Mouse (Mus musculus) heart, embryonic 12.5 days (tissue): ENCODE measurements around the gene B9d2. TPM values are rescaled to one million over a fixed set of nuclear protein-coding genes. Genes with fewer than 3 reads are reported as not detected.
A peak's percentile ranks its signal among the peaks of the same experiment; 100 is the strongest.
"Not testable (repeated sequence)": the region's sequence is repeated elsewhere in the genome, so short reads cannot be mapped to it uniquely, and the experiment has no call there.

ENCODE experiments used
- ATAC-seq: fragments of 200-750 bp; cut with Nextera tagmentation; 2 replicates; pipeline ENCODE4 v1.8.0; 2017; ENCODE audit warnings: moderate TSS enrichment, moderate library complexity; ENCODE audit not compliant: insufficient number of reproducible peaks, low FRiP score
- H3K27ac ChIP-seq: fragments of 300-500 bp; sonication (generic); 2 replicates; pipeline ENCODE4 v1.5.1; 2016; ENCODE audit warnings: mild to moderate bottlenecking, moderate library complexity; ENCODE audit not compliant: poor library complexity, severe bottlenecking
- H3K27me3 ChIP-seq: fragments of 300-500 bp; sonication (generic); replicated peaks from 2 replicates; pipeline ENCODE4 v1.6.1; 2016; ENCODE audit warnings: mild to moderate bottlenecking, moderate library complexity
- H3K36me3 ChIP-seq: fragments of 300-500 bp; sonication (generic); 2 replicates; pipeline ENCODE4 v1.6.1; 2016; ENCODE audit warnings: mild to moderate bottlenecking, moderate library complexity
- H3K4me1 ChIP-seq: fragments of 300-500 bp; sonication (generic); replicated peaks from 2 replicates; pipeline ENCODE4 v1.6.1; 2016; ENCODE audit warnings: mild to moderate bottlenecking
- H3K4me2 ChIP-seq: fragments of 300-500 bp; sonication (generic); 2 replicates; pipeline ENCODE4 v1.6.1; 2016; ENCODE audit warnings: mild to moderate bottlenecking, moderate library complexity
- H3K4me3 ChIP-seq: fragments of 300-500 bp; sonication (generic); 2 replicates; pipeline ENCODE4 v1.5.1; 2016; ENCODE audit warnings: mild to moderate bottlenecking
- H3K9ac ChIP-seq: fragments of 300-500 bp; sonication (generic); 2 replicates; pipeline ENCODE4 v1.6.1; 2016; ENCODE audit warnings: mild to moderate bottlenecking, moderate library complexity
- H3K9me3 ChIP-seq: fragments of 300-500 bp; sonication (generic); replicated peaks from 2 replicates; pipeline ENCODE4 v1.6.1; 2016; ENCODE audit warnings: mild to moderate bottlenecking, moderate library complexity
- WGBS: fragments of 180-500 bp; shearing (Covaris S2); methylation state at CpG from one replicate; pipeline ENCODE4 v1.1.7; 2016; 5-methylcytosine and 5-hydroxymethylcytosine counted together
- polyA plus RNA-seq: library from polyadenylated mRNA; unstranded; fragments of >200 nt; fragmentation: Nextera tagmentation; extraction: Ambion mirVana; gene quantifications from 2 replicates; pipeline ENCODE4 v1.2.1, GENCODE M21; 2016

Gene B9d2
- polyA plus RNA-seq, 1 experiment from 2014 or later, result 22.8 TPM

- Histone ChIP-seq H3K27me3 (no peaks in the 10 kb centered on the region), H3K4me3 (no peak overlapping the region), H3K36me3 (peaks cover 50% of the 10 kb centered on the region), H3K4me1 (peaks cover 34% of the 10 kb centered on the region), H3K4me2 (no peak overlapping the region), H3K9ac (no peak overlapping the region), H3K27ac (no peak overlapping the region), H3K9me3 (no peaks in the 10 kb centered on the region)
- WGBS, result 93% methylated on average over 22 of the region's 22 CpGs
- ATAC-seq, result no peak
These were observed 35.2 kb downstream of the B9d2 start for GRCm38 (mm10) chr7:25715731-25716271.

DNA sequence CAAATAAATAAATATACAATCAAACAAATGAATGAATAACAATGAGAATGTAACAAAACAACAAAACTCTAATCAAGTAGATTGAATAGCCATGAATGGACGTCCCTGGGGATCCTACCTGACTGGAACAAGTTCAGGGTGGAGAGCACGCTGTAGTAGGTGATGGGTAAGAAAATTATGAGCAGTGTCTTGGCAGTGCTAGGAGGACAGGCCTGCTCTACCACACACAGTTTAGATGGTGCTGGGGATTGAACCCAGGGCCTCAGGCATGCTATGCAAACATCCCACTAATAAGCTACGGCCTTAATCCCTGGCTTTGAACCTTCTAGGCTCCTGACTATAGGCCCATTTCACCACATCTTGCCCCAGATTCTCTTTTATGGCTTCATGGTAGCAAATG lies 36.9 kb downstream of the B9d2 start:
- Histone ChIP-seq H3K4me2 (peak overlapping the region; percentile 93; the same call in 1 of the 2 replicates), H3K4me3 (peak overlapping the region; percentile 61; the same call in 1 of the 2 replicates), H3K4me1 (peaks cover 17% of the 10 kb centered on the region), H3K27ac (no peak overlapping the region), H3K9me3 (no peaks in the 10 kb centered on the region), H3K9ac (no peak overlapping the region), H3K36me3 (peaks cover 61% of the 10 kb centered on the region), H3K27me3 (no peaks in the 10 kb centered on the region)
- whole genome bisulfite sequencing, result 93% methylated on average over 3 of the region's 3 CpGs
- no peak for ATAC-seq

DNA sequence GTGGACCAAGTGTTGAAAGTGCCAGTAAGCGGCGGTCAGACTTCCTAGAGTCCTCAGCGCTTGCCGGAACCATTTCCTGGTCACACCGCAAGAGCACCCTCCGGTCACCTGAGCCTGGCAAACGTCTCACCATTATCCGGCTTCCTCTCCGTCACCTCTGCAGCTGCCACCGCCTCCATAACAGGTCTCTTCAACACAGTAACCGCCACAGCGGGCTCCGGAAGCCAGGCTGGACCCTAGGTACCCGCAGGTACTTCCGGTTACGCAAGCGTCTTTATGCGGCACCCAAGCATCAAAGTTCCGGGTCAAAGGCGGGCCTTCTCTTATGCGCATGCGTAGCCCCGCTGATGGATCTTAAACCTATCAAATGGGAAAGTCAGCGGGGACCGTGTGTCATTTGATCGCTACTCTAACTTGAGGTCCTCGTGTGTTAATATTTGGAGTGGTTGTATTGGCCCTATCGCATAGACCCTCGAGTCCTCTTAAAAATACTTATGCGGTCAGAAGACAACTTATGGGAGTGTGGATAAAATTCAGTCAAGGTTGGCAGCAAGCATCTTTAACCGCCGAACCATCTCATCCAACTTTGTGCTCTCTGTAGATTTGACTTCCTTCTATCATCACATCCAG lies 38.3 kb downstream of the B9d2 start, which contains the start of gene Ccdc97:
Gene Ccdc97 (minus strand): TSS at position 301 of the 630 bp plus-strand sequence.
- Histone ChIP-seq H3K27me3 (no peaks in the 10 kb centered on the region), H3K27ac (peak within 1 kb of the TSS; percentile 58), H3K9ac (peak within 1 kb of the TSS; percentile 80), H3K9me3 (no peaks in the 10 kb centered on the region), H3K4me3 (peak within 1 kb of the TSS; percentile 61), H3K4me1 (peaks cover 14% of the 10 kb centered on the region), H3K4me2 (peak within 1 kb of the TSS; percentile 93), H3K36me3 (peaks cover 61% of the 10 kb centered on the region)
- 3% methylated on average over 32 of the region's 32 CpGs for WGBS
- peak; percentile 83 for ATAC-seq

- H3K27me3 ChIP-seq, result no peaks in the 10 kb centered on the region
- H3K4me3 ChIP-seq, result no peak overlapping the region
- H3K9me3 ChIP-seq, result no peaks in the 10 kb centered on the region
- H3K9ac ChIP-seq, result no peak overlapping the region
- WGBS, result 57% methylated on average over 10 of the region's 10 CpGs
- H3K36me3 ChIP-seq, result peaks cover 61% of the 10 kb centered on the region
- no peak overlapping the region for H3K4me2 ChIP-seq
- H3K4me1 ChIP-seq, result peaks cover 14% of the 10 kb centered on the region
- no peak overlapping the region for H3K27ac ChIP-seq
- 0 out of 2 replicates have a peak, but pooled peaks have one; percentile 20 for ATAC-seq
These were observed 39.4 kb downstream of the B9d2 start for GRCm38 (mm10) chr7:25719761-25720610.

- Histone ChIP-seq H3K9ac (no peak overlapping the region), H3K4me3 (no peak overlapping the region), H3K27me3 (no peaks in the 10 kb centered on the region), H3K9me3 (no peaks in the 10 kb centered on the region), H3K4me2 (no peak overlapping the region), H3K36me3 (peaks cover 61% of the 10 kb centered on the region), H3K4me1 (peaks cover 14% of the 10 kb centered on the region), H3K27ac (no peak overlapping the region)
- ATAC-seq, result no peak
- WGBS, result 88% methylated on average over 5 of the region's 5 CpGs
These were observed 40.2 kb downstream of the B9d2 start for GRCm38 (mm10) chr7:25720760-25721159.

- not testable (repeated sequence) for H3K9ac ChIP-seq, H3K27me3 ChIP-seq, H3K4me3 ChIP-seq, H3K9me3 ChIP-seq, H3K4me2 ChIP-seq, ATAC-seq
- Histone ChIP-seq H3K27ac (peak overlapping the region; percentile 48; the same call in 1 of the 2 replicates), H3K36me3 (peaks cover 64% of the 10 kb centered on the region), H3K4me1 (peaks cover 14% of the 10 kb centered on the region)
These were observed 41.2 kb downstream of the B9d2 start for GRCm38 (mm10) chr7:25721776-25722175.

DNA sequence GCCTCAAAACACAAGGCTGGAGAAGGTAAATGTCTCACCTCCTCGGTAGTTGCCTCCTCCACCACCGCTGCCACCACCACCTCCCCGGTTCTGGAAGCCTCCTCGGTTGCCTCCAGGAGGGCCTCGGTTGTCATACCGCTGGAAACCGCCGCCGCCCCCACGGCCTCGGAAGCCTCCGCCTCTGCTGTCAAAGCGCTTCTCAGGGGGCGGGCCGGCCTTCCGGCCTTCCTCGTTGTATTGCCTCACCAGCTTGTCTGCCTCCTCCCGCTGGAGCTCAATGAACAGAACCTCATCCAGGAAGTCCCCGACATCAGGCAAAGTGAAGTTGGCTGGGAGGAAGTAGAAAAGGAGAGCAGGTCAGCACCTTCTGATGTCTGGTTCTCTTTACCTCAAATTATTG lies 45.3 kb downstream of the B9d2 start:
- no peak overlapping the region for H3K4me2 ChIP-seq
- peaks cover 94% of the 10 kb centered on the region for H3K36me3 ChIP-seq
- no peak overlapping the region for H3K9ac ChIP-seq
- H3K27me3 ChIP-seq, result no peaks in the 10 kb centered on the region
- H3K9me3 ChIP-seq, result no peaks in the 10 kb centered on the region
- no peak overlapping the region for H3K4me3 ChIP-seq
- ATAC-seq, result no peak
- no peaks in the 10 kb centered on the region for H3K4me1 ChIP-seq
- 86% methylated on average over 19 of the region's 19 CpGs for WGBS
- no peak overlapping the region for H3K27ac ChIP-seq

DNA sequence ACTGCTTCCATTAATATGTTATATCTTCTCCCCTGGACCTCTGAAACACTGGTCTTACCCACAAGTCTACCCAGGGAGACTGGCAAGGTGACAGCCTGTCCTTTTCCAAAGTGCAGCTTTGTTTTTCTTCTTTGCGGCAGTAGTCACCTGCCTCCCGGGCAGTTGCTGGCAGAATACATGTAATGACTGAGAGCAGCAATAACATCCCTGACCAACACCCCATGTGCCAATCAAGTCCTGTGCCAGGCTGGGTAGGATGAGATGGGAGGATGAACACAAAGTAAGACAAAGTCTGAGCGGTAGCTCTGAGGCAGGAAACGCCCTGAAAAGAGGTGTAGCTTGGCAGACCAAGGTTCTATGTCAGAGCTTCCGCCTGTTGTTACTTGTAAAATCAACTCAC lies 47.2 kb downstream of the B9d2 start:
- no peaks in the 10 kb centered on the region for H3K27me3 ChIP-seq
- 0 out of 2 replicates have a peak, but pooled peaks cover 6% of the 10 kb centered on the region for H3K4me1 ChIP-seq
- H3K27ac ChIP-seq, result no peak overlapping the region
- no peak overlapping the region for H3K4me3 ChIP-seq
- 94% methylated on average over 5 of the region's 5 CpGs for WGBS
- no peak for ATAC-seq
- no peaks in the 10 kb centered on the region for H3K9me3 ChIP-seq
- H3K9ac ChIP-seq, result no peak overlapping the region
- H3K36me3 ChIP-seq, result peaks cover 96% of the 10 kb centered on the region
- no peak overlapping the region for H3K4me2 ChIP-seq

DNA sequence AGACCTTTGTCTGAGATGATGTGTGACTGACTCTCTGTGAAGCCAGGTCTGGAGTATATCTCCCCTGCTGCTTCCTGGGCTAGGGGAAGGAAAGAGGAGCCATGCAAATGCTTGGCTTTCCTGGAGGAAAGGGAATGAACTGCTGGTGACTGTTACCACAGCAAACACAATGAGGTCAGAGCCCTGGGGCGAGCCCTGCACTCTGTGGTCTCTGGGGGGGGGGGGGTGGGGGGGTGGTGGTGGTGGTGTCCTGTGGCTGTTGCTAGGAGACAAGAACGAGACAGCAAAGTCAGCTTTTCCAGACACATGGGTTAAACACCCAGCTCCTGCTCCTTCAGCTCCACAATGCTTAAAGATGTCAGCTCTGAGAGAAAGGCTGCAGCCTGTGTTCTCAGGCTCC lies 48.8 kb downstream of the B9d2 start:
- Histone ChIP-seq H3K9ac (no peak overlapping the region), H3K27me3 (no peaks in the 10 kb centered on the region), H3K27ac (no peak overlapping the region), H3K4me2 (no peak overlapping the region), H3K4me3 (no peak overlapping the region), H3K9me3 (no peaks in the 10 kb centered on the region), H3K4me1 (0 out of 2 replicates have a peak, but pooled peaks cover 6% of the 10 kb centered on the region), H3K36me3 (peaks cover 94% of the 10 kb centered on the region)
- peak; percentile 48; the same call in 1 of the 2 replicates for ATAC-seq
- WGBS, result 35% methylated on average over 2 of the region's 2 CpGs

DNA sequence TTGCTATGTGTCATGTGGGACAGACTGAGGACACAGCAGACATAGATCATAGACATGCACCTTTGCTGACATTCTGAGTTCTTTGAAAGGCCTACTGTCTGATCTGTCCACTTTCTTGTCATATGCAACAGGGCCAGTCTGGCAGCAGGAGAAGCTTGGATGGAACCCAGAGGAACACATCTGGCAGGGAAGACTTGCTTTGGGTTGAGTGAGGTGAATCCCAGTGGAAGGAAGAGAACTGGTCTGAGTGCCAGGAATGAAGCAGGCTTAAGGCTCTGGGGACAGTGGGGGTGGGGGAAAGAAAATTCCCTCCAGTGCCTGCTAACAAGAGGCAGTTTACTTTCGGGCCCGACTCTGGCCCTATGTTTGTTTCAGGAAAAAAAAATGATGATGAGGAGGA lies 49.3 kb downstream of the B9d2 start:
- 79% methylated on average over 2 of the region's 2 CpGs for WGBS
- Histone ChIP-seq H3K9ac (no peak overlapping the region), H3K27ac (no peak overlapping the region), H3K27me3 (no peaks in the 10 kb centered on the region), H3K36me3 (peaks cover 94% of the 10 kb centered on the region), H3K4me3 (no peak overlapping the region), H3K9me3 (no peaks in the 10 kb centered on the region), H3K4me1 (0 out of 2 replicates have a peak, but pooled peaks cover 6% of the 10 kb centered on the region), H3K4me2 (no peak overlapping the region)
- no peak for ATAC-seq
